Mouse (Mus musculus) CH12.LX (cell line): Measurements from ENCODE around the gene Pdzd3.

ENCODE experiments used
- CHD1 ChIP-seq: IDR thresholded peaks from 2 replicates; pipeline ENCODE4 v1.6.1; 2012; ENCODE audit warnings: low read depth, low read length, improper control_type of control experiment, inconsistent platforms
- CTCF ChIP-seq, 2 experiments: IDR thresholded peaks in 1 of 2; conservative IDR thresholded peaks in 1 of 2; 2 replicates each; pipeline ENCODE4 v1.5.1; 2011 to 2012; ENCODE audit warnings: low read depth in 2 of 2, low read length in 2 of 2, improper control_type of control experiment in 1 of 2, inconsistent platforms in 1 of 2, mild to moderate bottlenecking in 1 of 2, moderate library complexity in 1 of 2
- ELF1 ChIP-seq: IDR thresholded peaks from 2 replicates; pipeline ENCODE4 v1.6.1; 2014; ENCODE audit warnings: low read depth, mild to moderate bottlenecking, inconsistent platforms, low read length, improper control_type of control experiment
- EP300 ChIP-seq: IDR thresholded peaks from 2 replicates; pipeline ENCODE4 v1.6.1; 2011; ENCODE audit warnings: low read length, improper control_type of control experiment
- MAFK ChIP-seq: IDR thresholded peaks from 2 replicates; pipeline ENCODE4 v1.6.1; 2011; ENCODE audit warnings: low read length, improper control_type of control experiment; ENCODE audit not compliant: insufficient replicate concordance
- MAX ChIP-seq: IDR thresholded peaks from 2 replicates; pipeline ENCODE4 v1.6.1; 2011; ENCODE audit warnings: low read length, improper control_type of control experiment
- NRF1 ChIP-seq: IDR thresholded peaks from 2 replicates; pipeline ENCODE4 v1.6.1; 2014; ENCODE audit warnings: low read depth, mild to moderate bottlenecking, inconsistent platforms, low read length, improper control_type of control experiment, moderate library complexity
- POLR2A ChIP-seq: IDR thresholded peaks from 2 replicates; pipeline ENCODE4 v1.6.1; 2011; ENCODE audit warnings: low read depth, mild to moderate bottlenecking, improper control_type of control experiment, low read length
- POLR2AphosphoS2 ChIP-seq: IDR thresholded peaks from 2 replicates; pipeline ENCODE4 v1.6.1; 2011; ENCODE audit warnings: low read depth, low read length, improper control_type of control experiment
- RAD21 ChIP-seq: IDR thresholded peaks from 2 replicates; pipeline ENCODE4 v1.6.1; 2011; ENCODE audit warnings: low read depth, mild to moderate bottlenecking, low read length, improper control_type of control experiment, moderate library complexity
- SIN3A ChIP-seq: IDR thresholded peaks from 2 replicates; pipeline ENCODE4 v1.6.1; 2012; ENCODE audit warnings: low read length, improper control_type of control experiment, inconsistent platforms
- TBP ChIP-seq: conservative IDR thresholded peaks from 2 replicates; pipeline ENCODE4 v1.6.1; 2011; ENCODE audit warnings: low read depth, low read length, improper control_type of control experiment
- TCF12 ChIP-seq: IDR thresholded peaks from 2 replicates; pipeline ENCODE4 v1.6.1; 2014; ENCODE audit warnings: low read depth, mild to moderate bottlenecking, inconsistent platforms, low read length, improper control_type of control experiment
- ZNF384 ChIP-seq: IDR thresholded peaks from 2 replicates; pipeline ENCODE4 v1.6.1; 2012; ENCODE audit warnings: low read depth, low read length, improper control_type of control experiment, inconsistent platforms

- TF ChIP-seq POLR2A (no peak), CTCF (conservative IDR thresholded peaks at IDR 0.05 in 1 of 2, IDR thresholded peaks at IDR 0.05 in 1 of 2; ENCODE audit: low read depth in 2 of 2, low read length in 2 of 2) (peak; percentile 34 to 55; a peak in 3 of 4 replicates), MAFK (no peak), TBP (no peak), EP300 (no peak), POLR2AphosphoS2 (no peak), TCF12 (no peak), CHD1 (no peak), RAD21 (peak; percentile 34), ZNF384 (no peak), NRF1 (no peak), SIN3A (no peak), ELF1 (no peak), MAX (no peak)
Measured at GRCm38 (mm10) chr9:44269077-44269476, 17.8 kb upstream of the Pdzd3 start.
